In the genomic region with DNA sequence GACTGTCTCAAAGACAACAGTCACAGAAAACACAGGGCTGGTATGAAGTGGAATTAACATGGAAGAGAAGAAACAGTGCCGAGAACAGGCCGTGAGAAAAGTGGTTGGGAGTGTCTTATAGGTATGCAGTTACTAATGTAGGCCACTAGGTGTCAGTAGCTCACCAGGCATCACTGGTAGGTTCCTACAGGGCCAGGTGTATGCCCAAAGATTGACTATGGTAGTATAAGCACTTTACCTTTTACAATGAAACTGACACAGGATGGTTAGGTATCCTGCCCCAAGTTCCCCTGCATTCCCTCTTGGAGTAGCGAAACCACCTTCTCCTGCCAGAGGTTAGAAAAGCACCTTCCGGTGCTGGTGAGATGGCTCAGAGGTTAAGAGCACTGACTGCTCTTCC, we compare ENCODE assay signal across 9 mouse cellular contexts. TPM values are rescaled to one million over a fixed set of nuclear protein-coding genes. Genes with fewer than 3 reads are reported as not detected.
A peak's percentile ranks its signal among the peaks of the same experiment; 100 is the strongest.
DNase-seq lines count a peak whose midpoint lies in the region; ATAC-seq and TF ChIP-seq lines count a peak whose summit lies in the region.
"Had no signal": no experiment of that assay in that cellular context is flagged by ENCODE, and none has a peak within 500 bp of the region (broad histone marks: within the 10 kb centered on the region; RNA-seq: fewer than 3 reads in every experiment).

No protein-coding gene starts in this region.

- H3K4me3 ChIP-seq in cortical plate, adult 2 months (ENCODE audit: insufficient read depth, low read length), result no peak overlapping the region
- H3K4me3 ChIP-seq: embryonic facial prominence, embryonic 15.5 days had no signal

- ATAC-seq in megakaryocyte-erythroid progenitor cell, adult 5-6 weeks (replicated peaks; ENCODE audit: low FRiP score, low TSS enrichment, poor library complexity, severe bottlenecking), result peak; percentile 74

- H3K4me1 ChIP-seq in cortical plate, adult 2 months (ENCODE audit: control insufficient read depth, insufficient read depth, low read length), result peaks cover 7% of the 10 kb centered on the region; the same call in 1 of the 2 replicates

- H3K27ac ChIP-seq in cortical plate, adult 2 months (ENCODE audit: insufficient read depth, low read length), result no peak overlapping the region
- H3K27ac ChIP-seq: embryonic facial prominence, embryonic 15.5 days had no signal

- TF ChIP-seq POLR2A in cortical plate, adult 2 months (IDR thresholded peaks at IDR 0.05; ENCODE audit: extremely low read depth, insufficient read depth, low read length), result no peak

- peak; percentile 8 for DNase-seq in gastrocnemius, postnatal 10 days
- no peak for DNase-seq in gastrocnemius, postnatal 36 days
- DNase-seq in 416B (ENCODE audit: low read depth), result peak; percentile 79
- peak; percentile 68 for DNase-seq in T-cell, adult 2 months (ENCODE audit: low spot score)
- DNase-seq in kidney, adult 9 months, result peak; percentile 71
- peak; percentile 53 for DNase-seq in thymus, postnatal 14 days

- intact Hi-C loops in gastrocnemius, postnatal 36 days (cut with DNase I), result no loop called here

- TF ChIP-seq CTCF in cortical plate, adult 2 months (IDR thresholded peaks at IDR 0.05; ENCODE audit: extremely low read depth, insufficient read depth, low read length), result peak; percentile 78

RNA-seq across cellular contexts. Expression of a gene that starts 2.5 kb away (rescaled TPM):
- total RNA-seq in gastrocnemius, postnatal 10 days (2021), result 100 to 1,000 TPM; 582 to 686 TPM
- total RNA-seq in gastrocnemius, postnatal 36 days (2021), result 100 to 1,000 TPM; 638 to 657 TPM
- polyA plus RNA-seq in cortical plate, adult 2 months (2012; rRNA removed), result 199 and 201 TPM in 2 replicates
- total RNA-seq in megakaryocyte-erythroid progenitor cell, adult 5-6 weeks (2014; fragmentation: Nextera tagmentation), result 337 and 365 TPM in 2 replicates
- total RNA-seq in megakaryocyte-erythroid progenitor cell, adult 5-6 weeks (2017), result 59.5 and 174 TPM in 2 replicates

RNA-seq across cellular contexts. Expression of a gene that starts 32.2 kb away (rescaled TPM):
- 10 to 100 TPM; 11.0 to 11.9 TPM for total RNA-seq in gastrocnemius, postnatal 10 days (2021)
- 1 to 10 TPM; 6.8 to 7.0 TPM for total RNA-seq in gastrocnemius, postnatal 36 days (2021)
- 4.8 and 6.0 TPM in 2 replicates for polyA plus RNA-seq in cortical plate, adult 2 months (2012; rRNA removed)
- total RNA-seq in megakaryocyte-erythroid progenitor cell, adult 5-6 weeks (2014; fragmentation: Nextera tagmentation), result 10.0 and 10.3 TPM in 2 replicates
- 7.1 and 8.9 TPM in 2 replicates for total RNA-seq in megakaryocyte-erythroid progenitor cell, adult 5-6 weeks (2017)

RNA-seq across cellular contexts. Expression of a gene that starts 32.2 kb away (rescaled TPM):
- 10 to 100 TPM; 33.3 to 35.5 TPM for total RNA-seq in gastrocnemius, postnatal 10 days (2021)
- 10 to 100 TPM; 20.2 to 21.3 TPM for total RNA-seq in gastrocnemius, postnatal 36 days (2021)
- 41.4 and 42.2 TPM in 2 replicates for polyA plus RNA-seq in cortical plate, adult 2 months (2012; rRNA removed)
- 37.7 and 39.4 TPM in 2 replicates for total RNA-seq in megakaryocyte-erythroid progenitor cell, adult 5-6 weeks (2014; fragmentation: Nextera tagmentation)
- 30.4 and 44.2 TPM in 2 replicates for total RNA-seq in megakaryocyte-erythroid progenitor cell, adult 5-6 weeks (2017)

RNA-seq across cellular contexts. Expression of a gene that starts 33.6 kb away (rescaled TPM):
- 1 to 10 TPM; 1.4 to 1.6 TPM for total RNA-seq in gastrocnemius, postnatal 10 days (2021)
- total RNA-seq in gastrocnemius, postnatal 36 days (2021), result under 1 TPM; 0.23 to 0.39 TPM
- polyA plus RNA-seq in cortical plate, adult 2 months (2012; rRNA removed), result 1.6 and 2.1 TPM in 2 replicates
- total RNA-seq in megakaryocyte-erythroid progenitor cell, adult 5-6 weeks (2014; fragmentation: Nextera tagmentation), result 37.8 and 43.2 TPM in 2 replicates
- 17.7 and 21.8 TPM in 2 replicates for total RNA-seq in megakaryocyte-erythroid progenitor cell, adult 5-6 weeks (2017)

RNA-seq across cellular contexts. Expression of a gene that starts 33.6 kb away (rescaled TPM):
- total RNA-seq in gastrocnemius, postnatal 10 days (2021), result 10 to 100 TPM; 32.5 to 32.6 TPM
- 10 to 100 TPM; 15.1 to 16.6 TPM for total RNA-seq in gastrocnemius, postnatal 36 days (2021)
- 124 and 126 TPM in 2 replicates for polyA plus RNA-seq in cortical plate, adult 2 months (2012; rRNA removed)
- 58.6 and 63.0 TPM in 2 replicates for total RNA-seq in megakaryocyte-erythroid progenitor cell, adult 5-6 weeks (2014; fragmentation: Nextera tagmentation)
- 60.1 and 69.3 TPM in 2 replicates for total RNA-seq in megakaryocyte-erythroid progenitor cell, adult 5-6 weeks (2017)

Comparison
In these comparisons a context has a peak if more than half of its experiments do, and no peak if none do; other contexts are left out.
1. DNase-seq: peak in gastrocnemius, postnatal 10 days (single experiment), 416B (single experiment), T-cell, adult 2 months (single experiment), kidney, adult 9 months (single experiment) and thymus, postnatal 14 days (single experiment); none in gastrocnemius, postnatal 36 days (0 of 2).